Mouse (Mus musculus): ENCODE data around the gene Slc24a1. TPM values are rescaled to one million over a fixed set of nuclear protein-coding genes. Genes with fewer than 3 reads are reported as not detected.

Slc24a1 gene
- polyA plus RNA-seq, 1 experiment from 2014 or later = 0.13 TPM

- 67% methylated on average over 3 of the region's 3 CpGs for WGBS (ENCODE audit: insufficient replicate concordance)
- Histone ChIP-seq H3K27ac (no peak overlapping the region), H3K36me3 (peaks cover 87% of the 10 kb centered on the region), H3K4me1 (no peaks in the 10 kb centered on the region), H3K4me2 (no peak overlapping the region), H3K4me3 (no peak overlapping the region), H3K9me3 (replicated peaks) (no peaks in the 10 kb centered on the region), H3K9ac (no peak overlapping the region), H3K27me3 (replicated peaks) (no peaks in the 10 kb centered on the region)
- ATAC-seq = no peak
Observed at GRCm38 (mm10) chr9:64903386-64903785, 48.0 kb downstream of the Slc24a1 start.

GRCm38 (mm10) chr9:64902866-64903265 lies 48.5 kb downstream of the Slc24a1 start:
- Histone ChIP-seq H3K4me1 (no peaks in the 10 kb centered on the region), H3K27me3 (replicated peaks) (no peaks in the 10 kb centered on the region), H3K9me3 (replicated peaks) (no peaks in the 10 kb centered on the region), H3K4me3 (no peak overlapping the region), H3K9ac (no peak overlapping the region), H3K36me3 (peaks cover 89% of the 10 kb centered on the region), H3K27ac (no peak overlapping the region), H3K4me2 (no peak overlapping the region)
- 64% methylated on average over 4 of the region's 4 CpGs for WGBS (ENCODE audit: insufficient replicate concordance)
- no peak for ATAC-seq

- no peak for ATAC-seq
- Histone ChIP-seq H3K27ac (no peak overlapping the region), H3K4me1 (no peaks in the 10 kb centered on the region), H3K9me3 (replicated peaks) (no peaks in the 10 kb centered on the region), H3K4me2 (no peak overlapping the region), H3K4me3 (no peak overlapping the region), H3K36me3 (peaks cover 88% of the 10 kb centered on the region), H3K9ac (no peak overlapping the region), H3K27me3 (replicated peaks) (no peaks in the 10 kb centered on the region)
- WGBS (ENCODE audit: insufficient replicate concordance) = 79% methylated on average over 10 of the region's 10 CpGs
Observed at GRCm38 (mm10) chr9:64896605-64897004, 54.8 kb downstream of the Slc24a1 start.

DNA sequence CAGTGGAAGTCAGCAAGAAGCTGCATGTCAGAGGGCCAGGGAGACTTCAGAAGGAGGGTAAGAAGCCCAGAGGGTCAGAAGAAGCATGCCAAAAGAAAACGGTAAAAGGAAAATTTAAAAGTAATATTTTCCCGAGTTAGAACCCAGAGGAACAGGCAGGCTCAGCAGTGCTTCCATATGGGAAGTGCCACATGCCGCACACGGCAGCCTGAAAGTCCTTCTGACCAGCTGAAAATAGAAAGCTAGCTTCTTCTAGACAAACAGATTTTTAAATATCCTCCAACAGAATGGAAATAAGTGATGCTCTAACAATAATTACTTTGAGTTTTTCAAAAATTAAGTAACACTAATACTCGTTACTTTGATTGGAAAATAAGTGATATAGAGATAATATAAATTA lies 65.4 kb downstream of the Slc24a1 start:
- no peak overlapping the region for H3K4me3 ChIP-seq
- H3K4me2 ChIP-seq = no peak overlapping the region
- H3K36me3 ChIP-seq = peaks cover 71% of the 10 kb centered on the region
- no peaks in the 10 kb centered on the region for H3K27me3 ChIP-seq (replicated peaks)
- no peaks in the 10 kb centered on the region for H3K9me3 ChIP-seq (replicated peaks)
- no peaks in the 10 kb centered on the region for H3K4me1 ChIP-seq
- WGBS (ENCODE audit: insufficient replicate concordance) = 91% methylated on average over 5 of the region's 5 CpGs
- ATAC-seq = no peak
- no peak overlapping the region for H3K9ac ChIP-seq
- no peak overlapping the region for H3K27ac ChIP-seq

Small RNAs within 50 kb of the gene (microRNA-seq; reads per million reads assigned to microRNA genes)
- gene Gm25640 = not detected

Other genes starting within 250 kb of the Slc24a1 start
- 240 and 248 TPM in 2 replicates for gene Rab11a, start 213.8 kb downstream of the Slc24a1 start, polyA plus RNA-seq (2016; fragmentation: Nextera tagmentation; extraction: Ambion mirVana)
- gene Dennd4a, start 140.3 kb downstream of the Slc24a1 start, polyA plus RNA-seq (2016; fragmentation: Nextera tagmentation; extraction: Ambion mirVana) = 32.6 and 32.7 TPM in 2 replicates
- gene Ints14, start 9.3 kb upstream of the Slc24a1 start, polyA plus RNA-seq (2016; fragmentation: Nextera tagmentation; extraction: Ambion mirVana) = 38.9 and 42.5 TPM in 2 replicates
- gene Hacd3, start 70.1 kb upstream of the Slc24a1 start, polyA plus RNA-seq (2016; fragmentation: Nextera tagmentation; extraction: Ambion mirVana) = 68.3 and 71.9 TPM in 2 replicates
- 31.4 and 32.8 TPM in 2 replicates for gene Dpp8, start 80.8 kb upstream of the Slc24a1 start, polyA plus RNA-seq (2016; fragmentation: Nextera tagmentation; extraction: Ambion mirVana)
- gene Igdcc4, start 149.9 kb upstream of the Slc24a1 start, polyA plus RNA-seq (2016; fragmentation: Nextera tagmentation; extraction: Ambion mirVana) = 5.6 and 6.3 TPM in 2 replicates
- 0.75 and 0.79 TPM in 2 replicates for gene Igdcc3, start 189.6 kb upstream of the Slc24a1 start, polyA plus RNA-seq (2016; fragmentation: Nextera tagmentation; extraction: Ambion mirVana)
- 7.7 and 8.6 TPM in 2 replicates for gene Parp16, start 243.7 kb upstream of the Slc24a1 start, polyA plus RNA-seq (2016; fragmentation: Nextera tagmentation; extraction: Ambion mirVana)